Mouse (Mus musculus) testis, adult 2 months (tissue): ENCODE results near the gene Hist1h2bg. TPM values are rescaled to one million over a fixed set of nuclear protein-coding genes. Genes with fewer than 3 reads are reported as not detected.
A peak's percentile ranks its signal among the peaks of the same experiment; 100 is the strongest.
"Not testable (repeated sequence)": the region's sequence is repeated elsewhere in the genome, so short reads cannot be mapped to it uniquely, and the experiment has no call there.

Experiments used
- H3K27ac ChIP-seq: fragments of 200-500 bp; 2 replicates; pipeline ENCODE4 v1.5.1; 2012; ENCODE audit warnings: low read depth, low read length; ENCODE audit not compliant: control insufficient read depth, insufficient read depth
- H3K27me3 ChIP-seq: fragments of 200-500 bp; 2 replicates; pipeline ENCODE4 v1.6.1; 2012; ENCODE audit warnings: mild to moderate bottlenecking, low read length, moderate library complexity; ENCODE audit not compliant: control insufficient read depth, insufficient read depth
- H3K36me3 ChIP-seq: fragments of 200-500 bp; 2 replicates; pipeline ENCODE4 v1.6.1; 2012; ENCODE audit warnings: mild to moderate bottlenecking, low read length; ENCODE audit not compliant: control insufficient read depth, insufficient read depth
- H3K4me1 ChIP-seq: fragments of 200-500 bp; 2 replicates; pipeline ENCODE4 v1.6.1; 2012; ENCODE audit warnings: low read length; ENCODE audit not compliant: control insufficient read depth, insufficient read depth
- H3K4me3 ChIP-seq: fragments of 200-500 bp; 2 replicates; pipeline ENCODE4 v1.5.1; 2012; ENCODE audit warnings: low read depth, mild to moderate bottlenecking, low read length, moderate library complexity, mixed read lengths; ENCODE audit not compliant: control insufficient read depth
- CTCF ChIP-seq: fragments of 200-500 bp; IDR thresholded peaks from 2 replicates; pipeline ENCODE4 v1.5.1; 2012; ENCODE audit warnings: low read depth, mild to moderate bottlenecking, inconsistent platforms, low read length, moderate library complexity; ENCODE audit not compliant: control insufficient read depth, insufficient read depth, insufficient replicate concordance
- POLR2A ChIP-seq: fragments of 200-500 bp; IDR thresholded peaks from 2 replicates; pipeline ENCODE4 v1.6.1; 2012; ENCODE audit warnings: low read depth, mild to moderate bottlenecking, inconsistent platforms, low read length, moderate library complexity; ENCODE audit not compliant: control insufficient read depth
- polyA plus RNA-seq: library from polyadenylated mRNA; depleted of rRNA; stranded (reverse); fragments of >200 nt; gene quantifications from 2 replicates; pipeline ENCODE4 v1.2.3, GENCODE M21; 2012

Gene Hist1h2bg
- polyA plus RNA-seq, 1 experiment, result 7.8 TPM

DNA sequence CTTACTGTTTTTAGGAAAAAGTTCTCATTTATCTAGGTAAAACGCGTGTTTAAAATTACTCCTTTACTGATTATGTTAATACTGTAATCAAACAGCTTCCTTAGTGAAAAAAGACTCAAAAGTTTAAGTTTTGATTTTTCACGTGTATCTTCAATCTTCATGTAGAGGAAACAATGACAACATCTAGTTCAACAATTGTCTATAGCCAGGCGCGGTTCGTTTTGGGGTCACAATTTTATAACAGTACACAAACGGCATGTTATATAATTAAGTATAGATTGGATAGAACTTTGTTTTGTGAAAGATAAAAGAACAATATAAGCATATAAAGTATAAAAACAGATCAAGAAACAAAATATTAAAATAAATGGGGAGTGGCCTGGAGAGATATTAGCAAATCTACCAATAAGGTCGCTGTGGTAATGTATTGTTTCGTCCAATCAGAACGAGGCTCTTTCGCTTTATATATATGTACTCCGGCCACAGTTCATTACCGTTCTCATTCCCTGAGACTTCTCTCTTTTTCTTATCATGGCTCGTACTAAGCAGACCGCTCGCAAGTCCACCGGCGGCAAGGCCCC is 4.2 kb downstream of the Hist1h2bg start, which contains the start of gene Hist1h3d:
TSS of gene Hist1h3d (plus strand) at position 493 of the 581 bp plus-strand sequence.
- peaks cover 4% of the 10 kb centered on the region for H3K4me1 ChIP-seq
- no peaks in the 10 kb centered on the region for H3K36me3 ChIP-seq
- peak within 1 kb of the TSS; percentile 47 for H3K4me3 ChIP-seq
- no peak for TF ChIP-seq CTCF
- no peak for TF ChIP-seq POLR2A
- 0 out of 2 replicates have a peak within 1 kb of the TSS, but pooled peaks have one; percentile 29 for H3K27ac ChIP-seq
- no peaks in the 10 kb centered on the region; the same call in 1 of the 2 replicates for H3K27me3 ChIP-seq

DNA sequence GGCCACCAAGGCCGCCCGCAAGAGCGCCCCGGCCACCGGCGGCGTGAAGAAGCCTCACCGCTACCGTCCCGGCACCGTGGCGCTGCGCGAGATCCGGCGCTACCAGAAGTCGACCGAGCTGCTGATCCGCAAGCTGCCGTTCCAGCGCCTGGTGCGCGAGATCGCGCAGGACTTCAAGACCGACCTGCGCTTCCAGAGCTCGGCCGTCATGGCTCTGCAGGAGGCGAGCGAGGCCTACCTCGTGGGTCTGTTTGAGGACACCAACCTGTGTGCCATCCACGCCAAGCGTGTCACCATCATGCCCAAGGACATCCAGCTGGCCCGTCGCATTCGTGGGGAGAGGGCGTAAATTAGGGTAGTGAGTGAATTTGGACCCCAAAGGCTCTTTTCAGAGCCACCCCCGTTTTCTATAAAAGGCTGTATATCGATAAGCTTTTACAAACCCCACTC is 4.7 kb downstream of the Hist1h2bg start:
- H3K4me3 ChIP-seq, result peak overlapping the region; percentile 47
- H3K27ac ChIP-seq, H3K27me3 ChIP-seq, H3K4me1 ChIP-seq, H3K36me3 ChIP-seq: not testable (repeated sequence)

DNA sequence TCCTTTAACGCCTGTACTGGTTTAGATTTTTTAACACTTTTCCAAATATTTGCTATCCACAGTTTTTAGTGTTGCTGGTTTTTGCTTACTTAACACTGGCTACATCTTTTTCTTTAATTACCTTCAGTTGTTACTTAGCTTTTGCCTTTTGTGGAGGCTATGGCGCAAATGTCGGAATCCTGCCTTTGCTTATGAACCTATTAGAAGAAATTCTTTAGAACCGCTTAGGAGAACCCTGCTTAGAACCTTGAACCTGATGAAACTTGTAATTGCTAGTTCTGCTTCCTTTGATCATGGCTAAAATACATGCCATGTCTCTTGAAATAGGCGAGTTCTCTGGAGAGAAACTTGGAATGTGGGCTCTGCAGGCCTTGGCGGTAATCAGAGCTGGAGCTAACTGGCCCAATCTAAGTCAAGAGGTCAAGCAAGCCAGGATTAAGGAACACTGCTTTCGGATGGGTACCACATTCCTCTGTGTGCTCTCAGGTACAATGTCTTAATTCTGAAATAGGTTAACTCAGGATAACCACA is 5.2 kb downstream of the Hist1h2bg start:
- Histone ChIP-seq H3K4me3 (no peak overlapping the region), H3K27me3 (no peaks in the 10 kb centered on the region; the same call in 1 of the 2 replicates), H3K27ac (no peak overlapping the region), H3K36me3 (no peaks in the 10 kb centered on the region), H3K4me1 (peaks cover 6% of the 10 kb centered on the region)
- no peak for TF ChIP-seq POLR2A
- TF ChIP-seq CTCF, result no peak

DNA sequence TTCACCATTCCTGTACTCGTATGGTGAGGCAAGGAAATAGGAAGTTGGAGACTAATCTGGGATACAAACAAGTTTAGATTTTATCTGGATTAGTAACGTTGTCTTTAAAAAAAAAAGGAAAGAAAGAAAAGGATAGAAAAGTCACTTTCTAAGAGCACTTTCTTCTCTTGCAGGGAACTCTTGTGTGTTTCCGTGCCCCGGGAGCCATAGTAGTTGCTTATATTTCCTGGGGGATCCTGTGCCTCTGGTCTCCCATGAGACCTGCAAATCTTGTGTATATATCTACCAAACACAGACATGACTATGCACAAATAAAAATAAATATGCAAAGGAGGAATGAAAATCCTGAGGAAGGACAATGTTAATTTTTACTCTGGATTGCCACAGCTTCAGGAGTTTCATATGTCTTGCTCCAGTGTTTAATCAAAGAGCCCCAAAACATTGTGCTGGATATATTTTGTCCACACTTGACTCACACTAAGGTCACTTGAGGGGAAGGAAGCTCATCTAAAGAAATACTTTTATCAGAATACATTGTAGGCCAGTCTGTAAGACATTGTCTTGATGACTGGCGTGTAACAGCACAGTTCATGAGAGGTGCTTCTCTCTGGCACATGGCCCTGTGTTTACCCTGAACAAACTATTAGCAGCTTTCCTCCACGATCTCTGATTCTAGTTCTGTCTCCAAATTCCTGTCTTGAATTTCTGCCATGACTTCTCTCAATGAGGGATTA is 5.9 kb downstream of the Hist1h2bg start:
- Histone ChIP-seq H3K4me3 (no peak overlapping the region), H3K36me3 (no peaks in the 10 kb centered on the region), H3K27me3 (no peaks in the 10 kb centered on the region; the same call in 1 of the 2 replicates), H3K4me1 (peaks cover 6% of the 10 kb centered on the region), H3K27ac (no peak overlapping the region)
- no peak for TF ChIP-seq CTCF
- TF ChIP-seq POLR2A, result no peak

DNA sequence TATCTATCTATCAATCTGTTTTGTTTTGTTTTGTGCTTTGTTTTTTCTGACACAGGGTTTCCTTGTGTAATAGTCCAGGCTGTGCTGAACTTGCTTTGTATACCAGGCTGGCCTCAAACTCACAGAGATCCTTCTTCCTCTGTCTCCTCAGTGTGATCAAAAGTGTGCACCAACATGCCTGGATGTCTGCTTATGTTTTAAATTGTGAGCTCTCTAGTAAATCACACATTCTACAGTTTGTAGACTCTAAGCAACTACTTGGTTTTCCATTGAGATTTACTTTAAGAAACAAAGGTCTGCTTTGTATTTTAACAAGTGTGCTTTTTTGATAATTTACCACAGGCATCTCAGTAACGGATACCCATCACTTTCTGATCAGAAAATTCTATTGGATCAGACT is 6.6 kb downstream of the Hist1h2bg start:
- TF ChIP-seq CTCF, result no peak
- TF ChIP-seq POLR2A, result no peak
- no peaks in the 10 kb centered on the region; the same call in 1 of the 2 replicates for H3K27me3 ChIP-seq
- no peak overlapping the region for H3K27ac ChIP-seq
- H3K4me3 ChIP-seq, result no peak overlapping the region
- no peaks in the 10 kb centered on the region for H3K36me3 ChIP-seq
- peaks cover 6% of the 10 kb centered on the region for H3K4me1 ChIP-seq

DNA sequence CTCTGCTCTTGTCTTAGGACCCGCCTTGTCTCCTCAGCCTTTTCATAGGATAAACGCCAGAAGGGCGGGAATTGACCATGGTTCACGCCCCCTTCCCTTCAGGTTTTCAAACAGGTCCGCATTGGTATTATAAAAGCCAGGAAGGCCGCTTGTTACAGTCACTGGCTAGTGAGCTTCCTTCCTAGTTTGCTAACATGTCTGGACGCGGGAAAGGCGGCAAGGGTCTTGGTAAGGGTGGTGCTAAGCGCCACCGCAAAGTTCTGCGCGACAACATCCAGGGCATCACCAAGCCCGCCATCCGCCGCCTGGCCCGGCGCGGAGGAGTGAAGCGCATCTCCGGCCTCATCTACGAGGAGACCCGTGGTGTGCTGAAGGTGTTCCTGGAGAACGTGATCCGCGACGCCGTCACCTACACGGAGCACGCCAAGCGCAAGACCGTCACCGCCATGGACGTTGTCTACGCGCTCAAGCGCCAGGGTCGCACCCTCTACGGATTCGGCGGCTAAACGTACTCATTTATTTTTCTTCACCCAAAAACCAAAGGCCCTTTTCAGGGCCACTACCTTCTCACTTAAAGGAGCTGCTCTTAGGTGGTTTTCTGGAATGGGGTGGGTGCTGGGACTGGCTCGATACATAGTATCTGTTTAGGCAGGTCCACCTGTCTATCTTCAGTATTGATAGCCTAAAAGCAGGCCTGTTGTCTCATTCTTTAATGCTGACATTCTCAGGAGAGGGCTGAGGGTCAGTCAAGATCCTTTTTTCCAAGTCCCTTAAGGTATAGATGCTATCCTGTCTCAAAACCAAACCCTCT is 10.4 kb downstream of the Hist1h2bg start, which contains the start of gene Hist1h4d:
TSS of gene Hist1h4d (plus strand) at position 191 of the 811 bp plus-strand sequence.
- H3K4me1 ChIP-seq, result peaks cover 7% of the 10 kb centered on the region; the same call in 1 of the 2 replicates
- H3K4me3 ChIP-seq, result peak within 1 kb of the TSS; percentile 60
- TF ChIP-seq POLR2A (peak; percentile 96), CTCF (no peak)
- H3K27ac ChIP-seq, result no peak within 1 kb of the TSS; the same call in 1 of the 2 replicates
- no peaks in the 10 kb centered on the region for H3K36me3 ChIP-seq
- H3K27me3 ChIP-seq, result no peaks in the 10 kb centered on the region; the same call in 1 of the 2 replicates
